Mouse (Mus musculus) cerebellum, adult 11-12 months (tissue): ENCODE measurements around the gene Exog.

Experiments used
- DNase-seq: peaks from one replicate; pipeline ENCODE4 v3.0.0; 2022

Exog gene

GRCm38 (mm10) chr9:119465056-119465455 is 20.3 kb downstream of the Exog start:
- DNase-seq, result no peak

GRCm38 (mm10) chr9:119465595-119465994 is 20.9 kb downstream of the Exog start:
- no peak for DNase-seq

DNA sequence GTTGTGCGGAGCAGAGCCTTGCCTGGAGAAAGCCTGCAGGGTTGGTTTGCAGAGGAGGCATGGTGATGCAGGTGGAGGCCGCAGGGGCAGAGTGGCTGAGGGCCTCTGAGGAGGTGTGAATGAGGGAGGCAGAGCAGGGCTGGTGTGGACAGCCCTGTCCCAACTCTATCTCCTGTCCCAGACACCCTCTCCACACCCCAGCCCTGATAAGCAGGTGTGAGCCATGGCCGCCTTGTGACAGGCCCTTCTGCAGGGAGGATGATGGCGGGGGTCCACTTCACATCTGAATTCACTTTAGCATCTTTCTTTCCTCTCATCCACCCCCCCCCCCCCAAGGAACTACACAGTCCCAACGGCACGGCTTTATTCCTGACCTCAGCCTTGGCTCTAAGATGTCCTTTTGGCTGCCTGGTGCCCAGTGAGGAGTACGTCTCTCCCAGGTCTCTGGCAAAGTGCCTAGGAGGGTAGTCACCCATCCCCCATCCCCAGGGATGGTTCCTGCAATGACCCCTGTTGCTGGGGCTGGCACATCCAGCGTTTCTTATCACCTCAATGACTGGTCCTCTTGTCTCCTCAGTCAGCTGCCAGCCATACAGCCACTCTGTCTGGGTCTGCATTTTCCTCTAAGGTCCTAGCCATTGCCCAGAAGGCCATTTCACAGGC is 25.1 kb downstream of the Exog start:
- no peak for DNase-seq

DNA sequence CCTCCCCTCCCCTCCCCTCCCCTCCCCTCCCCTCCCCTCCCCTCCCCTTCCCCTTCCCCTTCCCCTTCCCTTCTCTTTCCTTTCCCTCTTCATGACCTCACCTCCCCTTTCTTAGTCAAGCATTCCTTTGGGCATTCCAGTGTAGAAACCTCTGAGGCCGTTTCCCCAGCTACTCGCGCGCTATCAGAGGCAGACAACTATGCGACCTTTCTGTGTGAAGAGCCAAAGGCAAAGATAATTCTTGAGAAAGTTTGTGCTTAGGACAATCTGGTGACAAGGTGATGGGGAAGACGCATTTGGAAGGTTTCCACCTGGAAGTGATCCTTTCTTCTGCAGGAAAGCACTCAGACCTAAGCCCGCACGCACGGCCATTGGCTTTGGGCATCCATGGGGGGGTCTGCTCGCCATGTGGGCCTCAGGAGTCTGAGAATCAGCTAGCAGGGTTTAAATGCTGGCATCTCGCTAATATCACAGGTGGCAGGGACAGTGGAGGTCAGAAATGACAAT is 27.7 kb downstream of the Exog start:
- DNase-seq, result no peak

DNA sequence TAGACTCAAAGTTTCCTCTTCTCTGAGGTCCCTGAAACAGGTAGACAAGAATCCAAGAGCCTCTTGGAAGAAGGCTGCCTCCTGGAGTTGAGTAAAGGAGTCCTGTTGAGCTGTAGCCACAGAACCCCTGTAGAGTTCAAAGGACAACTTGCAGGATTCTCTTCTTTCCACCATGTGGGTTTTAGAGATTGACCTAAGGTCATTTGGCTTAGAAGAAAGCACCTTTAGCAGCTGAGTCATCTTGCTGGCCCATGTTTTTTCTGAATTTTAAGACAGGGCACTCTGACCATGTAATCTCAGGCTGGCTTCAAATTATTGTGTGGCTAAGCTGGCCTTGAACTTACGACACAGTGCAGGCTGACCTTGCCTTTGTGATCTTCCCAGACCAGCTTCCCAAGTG is 28.3 kb downstream of the Exog start:
- DNase-seq, result no peak

- DNase-seq, result no peak
Measured at GRCm38 (mm10) chr9:119473608-119474164, 28.9 kb downstream of the Exog start.

DNA sequence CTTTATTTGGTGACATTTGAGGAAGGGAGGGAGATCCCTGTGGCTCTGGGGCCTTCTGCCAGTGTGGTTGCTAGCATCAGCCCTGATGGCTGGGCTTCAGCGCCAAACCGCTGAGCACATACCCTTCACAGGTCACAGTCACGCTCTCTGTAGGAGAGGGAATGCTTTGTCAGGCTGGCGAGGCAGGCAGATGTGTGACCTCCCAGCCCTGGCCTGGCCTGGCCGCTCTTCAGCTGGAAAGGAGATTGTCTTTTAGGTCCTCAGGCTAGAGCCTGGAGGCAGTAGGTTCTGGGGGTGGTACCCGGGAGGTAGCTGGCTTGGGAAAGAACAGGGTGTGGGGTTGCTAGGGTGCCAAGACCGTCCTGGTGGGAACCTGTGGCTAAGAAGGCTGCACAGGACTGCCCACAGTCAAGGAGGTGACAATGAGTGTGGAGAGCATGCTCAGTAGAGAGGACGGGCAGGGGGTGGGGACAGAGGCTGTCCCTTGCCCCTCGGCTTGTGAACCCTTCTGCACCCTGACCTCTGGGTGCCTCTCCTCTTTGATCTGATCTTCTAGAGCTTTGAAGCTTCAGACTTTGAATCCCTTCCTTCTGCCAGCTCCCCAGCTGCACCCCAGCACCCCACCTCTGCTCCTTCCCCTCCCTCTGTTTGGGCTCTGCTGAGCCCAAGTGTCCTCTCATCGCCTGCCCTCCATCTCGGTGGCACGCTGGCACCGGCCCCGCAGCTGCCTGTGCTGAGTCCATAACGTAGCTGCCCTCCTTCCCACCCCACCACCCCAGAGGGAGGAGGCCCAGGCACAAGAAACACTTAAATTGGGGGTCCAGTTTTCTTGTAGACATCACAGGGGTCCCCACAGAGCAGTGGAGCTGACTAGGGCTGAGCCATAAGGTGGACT is 30.2 kb downstream of the Exog start:
- DNase-seq, result no peak

DNA sequence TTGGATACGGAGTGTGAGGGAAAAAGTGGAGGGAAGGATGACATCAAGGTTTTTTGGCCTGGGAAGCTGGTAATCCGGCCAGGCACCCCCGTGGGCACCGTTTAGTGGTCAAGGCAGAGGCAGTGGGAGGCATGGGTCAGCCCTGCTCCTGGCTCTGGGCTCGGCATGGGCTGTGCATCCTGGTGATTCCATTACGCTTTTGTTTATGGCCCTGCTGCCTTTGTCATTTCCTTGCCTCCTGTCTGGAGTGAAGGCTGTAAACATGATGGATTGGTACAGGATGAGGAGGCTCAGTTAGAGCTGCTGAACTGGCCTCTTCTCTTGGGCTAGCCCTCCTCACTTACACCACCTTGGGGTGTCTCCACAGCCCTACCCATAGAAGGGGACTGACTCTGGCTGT is 33.0 kb downstream of the Exog start:
- no peak for DNase-seq

GRCm38 (mm10) chr9:119478345-119478744 is 33.6 kb downstream of the Exog start:
- DNase-seq, result peak; percentile 16

DNA sequence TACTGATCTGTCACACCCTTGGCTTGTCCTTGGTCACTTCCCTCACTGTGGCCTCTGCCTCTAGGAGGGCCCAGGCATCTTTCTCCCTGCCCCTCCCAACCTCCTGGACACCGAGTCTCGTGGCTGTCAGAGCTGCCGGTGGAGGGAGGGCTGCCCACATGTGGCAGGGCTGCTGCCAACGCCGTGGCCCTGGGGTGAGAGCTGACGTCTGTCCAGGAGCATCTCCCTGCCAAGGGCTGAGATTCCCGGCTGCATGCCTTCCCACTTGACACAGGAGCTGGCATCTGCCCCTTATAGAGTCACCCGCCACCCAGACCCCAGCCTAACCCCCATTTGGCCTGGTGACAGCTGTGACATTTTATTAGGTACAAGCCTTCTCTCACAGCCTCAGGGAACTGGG is 34.6 kb downstream of the Exog start:
- DNase-seq, result no peak

DNA sequence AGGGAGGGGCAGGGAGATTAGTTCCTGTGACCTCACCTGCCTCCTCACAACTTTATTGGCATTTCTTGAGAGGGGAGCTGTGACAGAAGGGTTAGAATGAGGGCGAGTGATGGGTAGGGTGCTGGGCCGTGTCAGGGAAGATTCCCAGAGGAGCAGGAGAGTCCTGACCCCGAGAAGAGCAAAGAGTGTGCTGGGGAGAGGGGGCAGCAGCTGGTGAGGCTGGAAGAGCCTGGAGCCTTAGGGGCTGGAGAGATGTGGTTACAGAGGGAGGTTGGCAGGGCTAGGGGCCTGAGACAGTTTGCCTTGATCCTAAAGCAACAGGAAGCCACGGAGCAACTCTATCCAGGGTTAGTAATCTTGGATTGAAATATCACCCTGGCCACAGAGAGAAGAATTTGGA is 36.9 kb downstream of the Exog start:
- DNase-seq, result no peak

DNA sequence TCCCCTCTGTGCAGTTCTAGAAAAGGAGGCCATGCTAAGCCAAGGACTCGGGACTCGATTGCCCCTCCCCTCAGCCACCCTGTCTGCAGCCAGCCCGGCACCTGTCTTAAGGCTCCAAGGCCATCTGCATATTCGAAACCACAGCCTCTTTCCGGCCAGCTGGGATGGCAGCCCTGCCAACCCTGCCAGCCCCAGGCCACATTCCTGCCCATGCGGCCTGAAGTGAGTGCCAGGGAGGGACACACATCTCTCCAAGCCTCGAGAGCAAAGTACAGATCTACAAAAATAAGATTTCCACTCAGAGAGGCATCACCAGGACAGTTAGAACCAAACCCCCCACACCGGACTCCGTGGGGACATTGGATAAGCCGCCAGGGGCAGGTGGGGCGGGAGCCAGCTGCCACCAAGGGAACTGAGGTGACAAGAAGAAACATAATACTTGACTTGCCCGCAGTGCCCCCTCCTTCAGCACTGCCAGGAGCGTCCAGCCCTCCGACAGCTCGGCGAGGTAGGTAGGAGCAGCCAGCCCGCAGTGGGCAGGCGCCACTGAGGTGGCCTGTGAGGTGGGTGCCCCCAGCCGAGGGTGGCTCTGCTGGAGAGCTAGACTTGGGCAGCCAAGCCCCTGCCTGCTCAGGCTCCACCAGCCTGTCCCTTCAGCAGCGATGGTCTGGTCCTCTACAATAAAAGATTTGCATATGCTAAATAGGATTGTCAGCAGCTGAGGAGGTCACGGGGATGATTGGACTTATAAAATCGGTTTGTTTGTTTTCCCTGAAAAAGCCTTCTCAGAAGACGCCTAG is 39.0 kb downstream of the Exog start:
- peak; percentile 23 for DNase-seq

DNA sequence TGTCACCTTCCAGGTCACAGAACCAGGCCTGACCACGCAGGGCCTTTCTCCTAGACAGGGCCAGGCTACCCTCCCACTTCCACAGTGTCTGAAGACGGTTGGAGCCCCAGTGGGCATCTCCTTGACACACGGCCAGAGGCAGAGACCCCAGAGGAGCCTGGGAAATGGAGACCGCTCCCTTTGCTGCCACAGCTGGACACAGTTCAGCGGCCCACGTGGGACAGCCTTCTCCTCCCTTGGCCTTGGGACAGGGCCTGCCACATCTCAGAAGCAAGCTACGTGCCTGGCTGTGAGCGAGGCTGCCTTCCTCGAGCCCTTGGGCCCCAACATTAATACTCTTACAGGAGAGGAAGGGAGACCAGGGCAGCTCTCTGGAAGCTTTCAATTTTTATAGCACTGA is 39.7 kb downstream of the Exog start:
- no peak for DNase-seq

DNA sequence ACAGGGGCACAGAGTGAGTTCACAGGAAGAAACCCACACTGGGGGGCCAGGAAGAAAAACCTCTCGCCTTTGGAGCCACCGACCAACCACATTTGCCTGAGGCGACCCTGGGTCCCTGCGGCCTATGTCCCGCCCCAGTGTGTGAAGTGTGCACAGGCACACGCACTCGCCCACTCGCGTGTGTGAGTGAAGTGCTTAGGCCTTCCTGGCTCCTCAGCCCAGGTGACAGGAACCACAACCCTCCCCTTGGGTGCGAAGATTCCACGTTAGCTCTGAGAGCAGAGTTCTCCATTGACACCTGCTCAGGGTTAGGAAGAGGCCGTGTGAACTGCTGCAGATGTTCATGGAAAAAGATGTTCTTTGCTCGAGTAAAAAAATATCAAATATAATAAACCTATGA is 40.1 kb downstream of the Exog start:
- DNase-seq, result no peak

DNA sequence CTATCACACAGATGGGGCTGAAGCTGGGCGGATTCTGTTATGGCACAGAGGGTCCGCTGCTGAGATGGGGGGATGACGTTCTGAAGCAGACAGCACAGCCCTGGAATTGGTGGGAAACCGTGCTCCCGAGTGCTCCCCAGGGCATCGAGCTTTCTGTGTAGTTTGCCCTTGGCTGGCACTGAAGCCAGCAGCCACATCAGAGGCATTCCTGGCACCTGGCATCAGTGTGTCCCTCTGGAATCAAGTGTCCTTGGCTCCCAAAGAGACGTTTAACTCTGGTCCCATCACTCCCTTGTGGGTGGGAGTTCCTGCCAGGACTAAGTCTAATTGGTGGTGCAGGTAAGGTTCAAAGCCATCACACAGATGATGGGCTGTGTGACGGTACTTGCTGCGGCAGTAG is 51.6 kb downstream of the Exog start:
- DNase-seq, result no peak

- no peak for DNase-seq
Measured at GRCm38 (mm10) chr9:119496960-119497359, 52.2 kb downstream of the Exog start.

- no peak for DNase-seq
Measured at GRCm38 (mm10) chr9:119497546-119498246, 53.0 kb downstream of the Exog start.

GRCm38 (mm10) chr9:119498247-119498607 is 53.5 kb downstream of the Exog start:
- no peak for DNase-seq

- no peak for DNase-seq
Measured at GRCm38 (mm10) chr9:119498885-119499284, 54.1 kb downstream of the Exog start.

- DNase-seq, result no peak
Measured at GRCm38 (mm10) chr9:119503613-119504012, 58.9 kb downstream of the Exog start.

DNA sequence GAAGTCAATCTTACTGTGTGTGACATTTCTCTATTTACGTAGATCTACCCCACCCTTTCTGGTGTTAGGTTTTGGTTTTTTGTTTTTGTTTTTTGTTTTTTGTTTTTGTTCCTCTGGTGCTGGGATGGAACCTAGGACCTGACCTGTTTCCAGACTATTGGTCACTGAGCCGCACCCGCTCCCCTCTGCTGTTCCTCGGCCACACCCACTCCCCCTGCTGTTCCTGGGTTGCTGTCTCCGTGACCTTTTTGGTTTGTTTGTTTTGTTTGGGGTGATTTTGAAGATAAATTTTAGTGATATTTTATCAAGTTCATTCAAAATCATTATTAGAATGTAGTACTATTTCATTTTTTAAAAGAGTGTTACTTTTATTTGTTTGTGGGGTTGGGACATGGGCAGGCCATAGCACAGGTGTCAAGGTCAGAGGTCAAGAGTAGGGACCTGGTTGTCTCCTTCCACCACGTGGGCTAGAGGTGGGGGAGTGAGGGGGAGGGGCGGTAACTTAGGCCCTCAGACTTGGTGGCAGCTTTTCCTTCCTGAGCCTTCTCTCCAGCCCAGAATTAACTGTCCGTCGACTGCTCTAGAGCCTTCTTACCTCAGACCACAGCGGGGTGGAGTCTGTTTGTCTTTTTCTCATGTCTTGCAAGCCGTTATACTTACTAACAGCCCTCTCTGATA is 60.4 kb downstream of the Exog start:
- no peak for DNase-seq

GRCm38 (mm10) chr9:119510902-119511301 is 66.2 kb downstream of the Exog start:
- peak; percentile 45 for DNase-seq
